Mouse (Mus musculus): ENCODE measurements around the gene Oas1h. TPM values are rescaled to one million over a fixed set of nuclear protein-coding genes. Genes with fewer than 3 reads are reported as not detected.
"Not testable (repeated sequence)": the region's sequence is repeated elsewhere in the genome, so short reads cannot be mapped to it uniquely, and the experiment has no call there.

The Oas1h gene
- polyA plus RNA-seq, 1 experiment from 2014 or later, result not detected

GRCm38 (mm10) chr5:120902056-120902455 is 40.8 kb downstream of the Oas1h start:
- H3K27ac ChIP-seq (ENCODE audit: low read depth), result no peak overlapping the region
- H3K9me3 ChIP-seq (ENCODE audit: low read length), result no peaks in the 10 kb centered on the region
- no peak for TF ChIP-seq CTCF (IDR thresholded peaks at IDR 0.05; ENCODE audit: low read depth)
- no peak for TF ChIP-seq EP300 (IDR thresholded peaks at IDR 0.05; ENCODE audit: low read depth)
- DNase-seq, result no peak
- WGBS (ENCODE audit: insufficient replicate concordance), result 88% methylated on average over 5 of the region's 5 CpGs
- H3K9ac ChIP-seq (replicated peaks), result no peak overlapping the region
- H3K4me1 ChIP-seq (ENCODE audit: insufficient read depth), result no peaks in the 10 kb centered on the region
- H3K36me3 ChIP-seq (replicated peaks; ENCODE audit: insufficient read depth, low read length), result no peaks in the 10 kb centered on the region
- H3K27me3 ChIP-seq (ENCODE audit: insufficient read depth, low read length), result no peaks in the 10 kb centered on the region
- H3K4me3 ChIP-seq (ENCODE audit: low read depth, low read length), result no peak overlapping the region
- no peak overlapping the region for H3K4me2 ChIP-seq (ENCODE audit: low read depth, low read length)
- no peak for ATAC-seq

GRCm38 (mm10) chr5:120906791-120907733 is 45.8 kb downstream of the Oas1h start, which contains the start of gene Oas1a:
TSS of gene Oas1a (minus strand) at chr5:120907521.
- H3K9ac ChIP-seq (replicated peaks), result peak within 1 kb of the TSS; percentile 53
- H3K4me3 ChIP-seq (ENCODE audit: low read depth, low read length), result peak within 1 kb of the TSS; percentile 43
- not testable (repeated sequence) for H3K9me3 ChIP-seq (ENCODE audit: low read length); DNase-seq; H3K27me3 ChIP-seq (ENCODE audit: insufficient read depth, low read length); H3K4me1 ChIP-seq (ENCODE audit: insufficient read depth); H3K36me3 ChIP-seq (replicated peaks; ENCODE audit: insufficient read depth, low read length)
- 35% methylated on average over 8 of the region's 12 CpGs for WGBS (ENCODE audit: insufficient replicate concordance)
- 0 out of 2 replicates have a peak within 1 kb of the TSS, but pooled peaks have one; percentile 29 for H3K27ac ChIP-seq (ENCODE audit: low read depth)
- peak; percentile 27; the same call in 1 of the 2 replicates for ATAC-seq
- peak within 1 kb of the TSS; percentile 61 for H3K4me2 ChIP-seq (ENCODE audit: low read depth, low read length)

- H3K4me1 ChIP-seq (ENCODE audit: insufficient read depth), result no peaks in the 10 kb centered on the region
- no peak overlapping the region for H3K4me2 ChIP-seq (ENCODE audit: low read depth, low read length)
- DNase-seq, result no peak
- ATAC-seq, result no peak
- H3K36me3 ChIP-seq (replicated peaks; ENCODE audit: insufficient read depth, low read length), result no peaks in the 10 kb centered on the region
- no peak overlapping the region for H3K27ac ChIP-seq (ENCODE audit: low read depth)
- H3K27me3 ChIP-seq (ENCODE audit: insufficient read depth, low read length), result no peaks in the 10 kb centered on the region
- TF ChIP-seq EP300 (IDR thresholded peaks at IDR 0.05; ENCODE audit: low read depth) (no peak), CTCF (IDR thresholded peaks at IDR 0.05; ENCODE audit: low read depth) (no peak)
- H3K9me3 ChIP-seq (ENCODE audit: low read length), result no peaks in the 10 kb centered on the region
- H3K4me3 ChIP-seq (ENCODE audit: low read depth, low read length), result no peak overlapping the region
- H3K9ac ChIP-seq (replicated peaks), result no peak overlapping the region
- 50% methylated on average over 7 of the region's 7 CpGs for WGBS (ENCODE audit: insufficient replicate concordance)
These were observed 47.1 kb downstream of the Oas1h start for GRCm38 (mm10) chr5:120908196-120908920.

GRCm38 (mm10) chr5:120914204-120914603 is 53.0 kb downstream of the Oas1h start, which contains the start of gene Oas1d:
TSS of gene Oas1d (plus strand) at chr5:120914536.
- not testable (repeated sequence) for H3K9ac ChIP-seq (replicated peaks); ATAC-seq; H3K4me1 ChIP-seq (ENCODE audit: insufficient read depth); H3K4me3 ChIP-seq (ENCODE audit: low read depth, low read length); H3K9me3 ChIP-seq (ENCODE audit: low read length); H3K4me2 ChIP-seq (ENCODE audit: low read depth, low read length); H3K27me3 ChIP-seq (ENCODE audit: insufficient read depth, low read length); H3K36me3 ChIP-seq (replicated peaks; ENCODE audit: insufficient read depth, low read length); H3K27ac ChIP-seq (ENCODE audit: low read depth); DNase-seq
- TF ChIP-seq CTCF (IDR thresholded peaks at IDR 0.05; ENCODE audit: low read depth), result 0 out of 2 replicates have a peak, but pooled peaks have one; percentile 25
- WGBS (ENCODE audit: insufficient replicate concordance), result 42% methylated on average over 8 of the region's 8 CpGs

GRCm38 (mm10) chr5:120919156-120919935 is 58.1 kb downstream of the Oas1h start:
- WGBS (ENCODE audit: insufficient replicate concordance), result 48% methylated on average over 2 of the region's 2 CpGs
- DNase-seq; H3K27me3 ChIP-seq (ENCODE audit: insufficient read depth, low read length); H3K4me3 ChIP-seq (ENCODE audit: low read depth, low read length); H3K9me3 ChIP-seq (ENCODE audit: low read length); H3K4me2 ChIP-seq (ENCODE audit: low read depth, low read length); H3K27ac ChIP-seq (ENCODE audit: low read depth); ATAC-seq; H3K9ac ChIP-seq (replicated peaks); H3K36me3 ChIP-seq (replicated peaks; ENCODE audit: insufficient read depth, low read length); H3K4me1 ChIP-seq (ENCODE audit: insufficient read depth): not testable (repeated sequence)

GRCm38 (mm10) chr5:120920296-120920695 is 59.1 kb downstream of the Oas1h start:
- H3K36me3 ChIP-seq (replicated peaks; ENCODE audit: insufficient read depth, low read length), result no peaks in the 10 kb centered on the region
- no peaks in the 10 kb centered on the region for H3K4me1 ChIP-seq (ENCODE audit: insufficient read depth)
- no peak overlapping the region for H3K9ac ChIP-seq (replicated peaks)
- no peaks in the 10 kb centered on the region for H3K9me3 ChIP-seq (ENCODE audit: low read length)
- H3K27ac ChIP-seq (ENCODE audit: low read depth), result no peak overlapping the region
- no peak for ATAC-seq
- H3K27me3 ChIP-seq (ENCODE audit: insufficient read depth, low read length), result no peaks in the 10 kb centered on the region
- DNase-seq, result no peak
- WGBS (ENCODE audit: insufficient replicate concordance), result 55% methylated on average over 3 of the region's 3 CpGs
- no peak overlapping the region for H3K4me3 ChIP-seq (ENCODE audit: low read depth, low read length)
- H3K4me2 ChIP-seq (ENCODE audit: low read depth, low read length), result no peak overlapping the region
- no peak for TF ChIP-seq CTCF (IDR thresholded peaks at IDR 0.05; ENCODE audit: low read depth)
- TF ChIP-seq EP300 (IDR thresholded peaks at IDR 0.05; ENCODE audit: low read depth), result no peak

Small RNA genes lying within 50 kb of the gene (microRNA-seq; reads per million reads assigned to microRNA genes)
- gene Gm22907, result not detected

Other genes with a start within 250 kb of the Oas1h start
- gene Rita1, start 248.8 kb upstream of the Oas1h start, polyA plus RNA-seq (2015; fragmentation: Nextera tagmentation; extraction: Ambion mirVana), result 3.1 and 3.4 TPM in 2 replicates
- gene Ddx54, start 248.7 kb upstream of the Oas1h start, polyA plus RNA-seq (2015; fragmentation: Nextera tagmentation; extraction: Ambion mirVana), result 14.0 and 15.1 TPM in 2 replicates
- gene Cfap73, start 227.2 kb upstream of the Oas1h start, polyA plus RNA-seq (2015; fragmentation: Nextera tagmentation; extraction: Ambion mirVana), result not detected in 2 replicates
- gene Rasal1, start 212.6 kb upstream of the Oas1h start, polyA plus RNA-seq (2015; fragmentation: Nextera tagmentation; extraction: Ambion mirVana), result 0.20 and 0.36 TPM in 2 replicates
- 0.23 and 0.25 TPM in 2 replicates for gene Dtx1, start 149.5 kb upstream of the Oas1h start, polyA plus RNA-seq (2015; fragmentation: Nextera tagmentation; extraction: Ambion mirVana)
- 0.83 and 1.1 TPM in 2 replicates for gene Oas2, start 111.6 kb upstream of the Oas1h start, polyA plus RNA-seq (2015; fragmentation: Nextera tagmentation; extraction: Ambion mirVana)
- gene Oas3, start 83.8 kb upstream of the Oas1h start, polyA plus RNA-seq (2015; fragmentation: Nextera tagmentation; extraction: Ambion mirVana), result 1.8 and 2.1 TPM in 2 replicates
- 0.15 and 0.20 TPM in 2 replicates for gene Oas1e, start 65.9 kb upstream of the Oas1h start, polyA plus RNA-seq (2015; fragmentation: Nextera tagmentation; extraction: Ambion mirVana)
- gene Oas1c, start 48.9 kb upstream of the Oas1h start, polyA plus RNA-seq (2015; fragmentation: Nextera tagmentation; extraction: Ambion mirVana), result 0.58 and 0.60 TPM in 2 replicates
- not detected in 2 replicates for gene Oas1f, start 14.1 kb upstream of the Oas1h start, polyA plus RNA-seq (2015; fragmentation: Nextera tagmentation; extraction: Ambion mirVana)
- gene Oas1g, start 26.2 kb downstream of the Oas1h start, polyA plus RNA-seq (2015; fragmentation: Nextera tagmentation; extraction: Ambion mirVana), result 2.5 and 2.9 TPM in 2 replicates
- gene Oas1a, start 46.1 kb downstream of the Oas1h start, polyA plus RNA-seq (2015; fragmentation: Nextera tagmentation; extraction: Ambion mirVana), result 5.8 and 6.9 TPM in 2 replicates
- not detected in 2 replicates for gene Oas1d, start 53.1 kb downstream of the Oas1h start, polyA plus RNA-seq (2015; fragmentation: Nextera tagmentation; extraction: Ambion mirVana)
- 0.02 and 0.06 TPM in 2 replicates for gene Rph3a, start 148.7 kb downstream of the Oas1h start, polyA plus RNA-seq (2015; fragmentation: Nextera tagmentation; extraction: Ambion mirVana)

Data from liver, postnatal 0 days (tissue).